Mouse (Mus musculus) heart, postnatal 36 days (tissue): ENCODE results near the gene Gm10112. TPM values are rescaled to one million over a fixed set of nuclear protein-coding genes. Genes with fewer than 3 reads are reported as not detected.

Experiments
- DNase-seq, 2 experiments: peaks; one replicate each; pipeline ENCODE4 v3.0.0; 2021 to 2022
- intact Hi-C: fragments of 180-260 bp; cut with DNase I; formaldehyde crosslinking; loops from one replicate; pipeline ENCODE4 v1.15.1; 2025
- total RNA-seq, 2 experiments: library from RNA; stranded (reverse); gene quantifications; 2 replicates each; pipeline ENCODE4 v1.2.3; 2021

The Gm10112 gene
- total RNA-seq = not detected

DNA sequence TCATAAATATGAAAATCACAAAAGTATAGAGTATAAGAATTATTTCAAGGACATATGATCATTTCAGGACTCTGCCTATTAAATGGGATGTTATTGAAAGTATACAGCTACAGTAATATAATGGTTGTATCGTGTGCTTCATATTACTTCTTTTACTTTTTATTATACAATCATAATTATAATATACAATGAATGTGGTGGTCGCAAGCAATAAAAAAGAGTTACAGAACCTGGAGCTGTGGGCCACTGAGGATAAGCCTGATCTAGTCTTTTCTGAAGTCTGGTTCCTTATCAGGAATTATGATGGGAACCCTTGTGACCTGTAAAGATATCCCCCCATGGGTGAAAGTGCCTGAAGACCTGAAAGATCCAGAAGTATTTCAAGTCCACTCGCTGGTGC is at the start of gene Gm10112:
Gene Gm10112, plus strand, starts transcription at position 301 of the 400 bp plus-strand sequence.
- DNase-seq = no peak
- intact Hi-C loops = no loop called here

DNA sequence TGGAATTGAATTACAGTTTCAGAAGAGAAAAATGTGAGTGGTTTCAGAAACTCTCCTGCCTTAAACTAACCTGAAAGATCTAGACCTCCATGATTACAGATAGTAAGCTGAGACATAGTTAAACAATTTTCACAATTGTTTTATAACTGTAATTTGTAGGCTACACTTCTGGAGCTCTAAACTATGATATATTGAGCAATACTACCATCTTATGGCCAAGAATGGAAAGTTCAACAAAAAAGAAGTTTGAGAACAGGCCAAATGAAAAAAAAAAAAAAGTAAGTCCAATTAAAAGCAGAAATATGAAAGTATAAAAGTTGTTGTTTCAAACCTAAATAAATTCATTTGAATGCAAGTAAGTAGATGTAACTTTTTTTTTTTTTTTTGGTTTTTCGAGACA is 21.4 kb downstream of the Gm10112 start:
- intact Hi-C loops = no loop called here
- no peak for DNase-seq

DNA sequence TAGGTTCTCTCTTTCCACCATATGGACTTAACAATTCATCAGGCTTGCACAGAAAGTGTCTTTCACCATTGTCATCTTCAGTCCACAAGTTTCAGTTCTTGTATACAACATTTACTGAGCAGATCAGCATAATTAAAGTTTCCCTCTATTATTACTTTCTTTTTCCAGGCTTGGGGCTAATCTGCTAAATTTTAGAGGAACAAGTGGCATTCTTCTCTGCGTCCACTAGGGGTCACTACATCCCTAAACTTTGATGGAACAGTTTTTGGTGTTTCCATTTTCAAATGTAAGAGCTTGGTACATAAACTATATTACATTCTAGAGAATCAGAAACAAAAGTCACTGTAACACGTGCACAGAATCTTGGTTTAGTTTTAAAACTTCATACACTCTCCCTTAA is 28.2 kb downstream of the Gm10112 start:
- no peak for DNase-seq
- intact Hi-C loops = no loop called here

DNA sequence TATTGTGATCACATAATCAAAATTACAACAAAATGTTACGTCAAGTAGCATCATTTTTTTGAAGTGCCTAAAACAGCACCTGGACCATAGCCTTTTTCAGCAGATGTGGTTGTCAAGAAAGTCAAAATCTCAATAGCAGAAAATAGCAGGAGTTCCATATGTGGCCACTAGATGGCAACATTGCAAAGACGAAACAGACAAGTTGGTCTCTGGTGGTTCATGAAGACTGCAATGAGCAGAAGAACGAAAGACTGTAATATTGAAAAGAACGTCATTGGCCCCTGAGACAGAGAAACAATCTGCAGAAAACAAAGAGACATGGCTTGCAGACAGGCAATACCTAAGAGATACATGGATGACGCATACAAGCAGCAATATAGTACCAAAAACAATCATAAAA is 42.1 kb downstream of the Gm10112 start:
- intact Hi-C loops = no loop called here
- peak; percentile 2 to 9 for DNase-seq

Other genes starting within 250 kb of the Gm10112 start
- not detected for gene Cylc1, start 57.9 kb upstream of the Gm10112 start, total RNA-seq